Mouse (Mus musculus) neural tube, embryonic 13.5 days (tissue): Measurements from ENCODE around the gene Gm7029. TPM values are rescaled to one million over a fixed set of nuclear protein-coding genes. Genes with fewer than 3 reads are reported as not detected.
"Not testable (repeated sequence)": the region's sequence is repeated elsewhere in the genome, so short reads cannot be mapped to it uniquely, and the experiment has no call there.

Experiments used
- ATAC-seq: fragments of 200-750 bp; cut with Nextera tagmentation; 2 replicates; pipeline ENCODE4 v1.8.0; 2017; ENCODE audit warnings: low read depth, mild to moderate bottlenecking, moderate TSS enrichment, moderate library complexity
- H3K27ac ChIP-seq: fragments of 300-500 bp; sonication (generic); replicated peaks from 2 replicates; pipeline ENCODE4 v1.5.1; 2015; ENCODE audit warnings: moderate library complexity, mild to moderate bottlenecking, inconsistent platforms
- H3K27me3 ChIP-seq: fragments of 300-500 bp; sonication (generic); 2 replicates; pipeline ENCODE4 v1.6.1; 2015; ENCODE audit warnings: mild to moderate bottlenecking, inconsistent platforms
- H3K36me3 ChIP-seq: fragments of 300-500 bp; sonication (generic); 2 replicates; pipeline ENCODE4 v1.6.1; 2015; ENCODE audit warnings: mild to moderate bottlenecking, inconsistent platforms
- H3K4me1 ChIP-seq: fragments of 300-500 bp; sonication (generic); replicated peaks from 2 replicates; pipeline ENCODE4 v1.6.1; 2015; ENCODE audit warnings: inconsistent platforms
- H3K4me2 ChIP-seq: fragments of 300-500 bp; sonication (generic); 2 replicates; pipeline ENCODE4 v1.6.1; 2015; ENCODE audit warnings: inconsistent platforms, mild to moderate bottlenecking, moderate library complexity
- H3K4me3 ChIP-seq: fragments of 300-500 bp; sonication (generic); 2 replicates; pipeline ENCODE4 v1.5.1; 2015; ENCODE audit warnings: mild to moderate bottlenecking, inconsistent platforms
- H3K9ac ChIP-seq: fragments of 300-500 bp; sonication (generic); 2 replicates; pipeline ENCODE4 v1.6.1; 2015; ENCODE audit warnings: moderate library complexity, mild to moderate bottlenecking, inconsistent platforms
- H3K9me3 ChIP-seq: fragments of 300-500 bp; sonication (generic); 2 replicates; pipeline ENCODE4 v1.6.1; 2016; ENCODE audit warnings: inconsistent platforms
- WGBS: fragments of 180-500 bp; shearing (Covaris S2); methylation state at CpG from one replicate; pipeline ENCODE4 v1.1.7; 2015; 5-methylcytosine and 5-hydroxymethylcytosine counted together
- polyA plus RNA-seq: library from polyadenylated mRNA; unstranded; fragments of >200 nt; fragmentation: Nextera tagmentation; extraction: Ambion mirVana; gene quantifications from 2 replicates; pipeline ENCODE4 v1.2.1, GENCODE M21; 2015

The Gm7029 gene
- not detected in 2 replicates for polyA plus RNA-seq

GRCm38 (mm10) chr17:33873537-33873936 lies at the start of gene Gm7029:
Gm7029 (plus strand) TSS chr17:33873837.
- H3K9me3 ChIP-seq, H3K27me3 ChIP-seq, H3K36me3 ChIP-seq, ATAC-seq, H3K4me1 ChIP-seq, H3K27ac ChIP-seq, H3K4me3 ChIP-seq, H3K9ac ChIP-seq, H3K4me2 ChIP-seq: not testable (repeated sequence)
- 78% methylated on average over 4 of the region's 12 CpGs for WGBS

GRCm38 (mm10) chr17:33824084-33824996 lies 49.3 kb upstream of the Gm7029 start, which contains the start of the genes Rps28 and Ndufa7:
Rps28 (minus strand) TSS chr17:33824562.
Ndufa7 (plus strand) TSS chr17:33824572.
- Histone ChIP-seq H3K4me2 (peak within 1 kb of the TSS; percentile 98), H3K4me1 (peaks cover 64% of the 10 kb centered on the region), H3K9ac (peak within 1 kb of the TSS; percentile 88), H3K36me3 (peaks cover 47% of the 10 kb centered on the region), H3K27me3 (no peaks in the 10 kb centered on the region), H3K9me3 (no peaks in the 10 kb centered on the region), H3K4me3 (peak within 1 kb of the TSS; percentile 81), H3K27ac (peak within 1 kb of the TSS; percentile 87)
- under 1% methylated on average over 51 of the region's 51 CpGs for WGBS
- ATAC-seq: peak; percentile 93

- peaks cover 47% of the 10 kb centered on the region for H3K36me3 ChIP-seq
- peaks cover 64% of the 10 kb centered on the region for H3K4me1 ChIP-seq
- not testable (repeated sequence) for H3K9me3 ChIP-seq, ATAC-seq, H3K27me3 ChIP-seq
- H3K4me3 ChIP-seq: peak overlapping the region; percentile 81
- H3K27ac ChIP-seq: peak overlapping the region; percentile 87; the same call in 1 of the 2 replicates
- peak overlapping the region; percentile 88 for H3K9ac ChIP-seq
- H3K4me2 ChIP-seq: peak overlapping the region; percentile 71
- 7% methylated on average over 6 of the region's 6 CpGs for WGBS
Measured at GRCm38 (mm10) chr17:33824997-33825330, 48.7 kb upstream of the Gm7029 start.

- Histone ChIP-seq H3K4me2 (peak overlapping the region; percentile 71), H3K4me3 (peak overlapping the region; percentile 81), H3K9ac (peak overlapping the region; percentile 88), H3K9me3 (no peaks in the 10 kb centered on the region), H3K4me1 (peaks cover 61% of the 10 kb centered on the region), H3K27me3 (no peaks in the 10 kb centered on the region), H3K36me3 (peaks cover 47% of the 10 kb centered on the region), H3K27ac (no peak overlapping the region)
- 87% methylated on average over 8 of the region's 8 CpGs for WGBS
- ATAC-seq: no peak
Measured at GRCm38 (mm10) chr17:33825462-33825861, 48.2 kb upstream of the Gm7029 start.

- Histone ChIP-seq H3K4me3 (no peak overlapping the region), H3K4me2 (no peak overlapping the region), H3K27me3 (no peaks in the 10 kb centered on the region), H3K27ac (no peak overlapping the region), H3K36me3 (peaks cover 46% of the 10 kb centered on the region), H3K9me3 (no peaks in the 10 kb centered on the region), H3K4me1 (peaks cover 53% of the 10 kb centered on the region), H3K9ac (no peak overlapping the region)
- 0% methylated on average over 3 of the region's 3 CpGs for WGBS
- ATAC-seq: no peak
Measured at GRCm38 (mm10) chr17:33826850-33827249, 46.8 kb upstream of the Gm7029 start.

GRCm38 (mm10) chr17:33828892-33829291 lies 44.7 kb upstream of the Gm7029 start:
- no peak for ATAC-seq
- H3K36me3 ChIP-seq: peaks cover 56% of the 10 kb centered on the region
- WGBS: 66% methylated on average over 2 of the region's 2 CpGs

GRCm38 (mm10) chr17:33829561-33829960 lies 44.1 kb upstream of the Gm7029 start:
- peaks cover 63% of the 10 kb centered on the region for H3K36me3 ChIP-seq
- 0 out of 2 replicates have a peak overlapping the region, but pooled peaks have one; percentile 17 for H3K9ac ChIP-seq
- H3K27ac ChIP-seq: peak overlapping the region; percentile 23; the same call in 1 of the 2 replicates
- H3K27me3 ChIP-seq: no peaks in the 10 kb centered on the region
- H3K4me2 ChIP-seq: no peak overlapping the region
- H3K4me3 ChIP-seq: no peak overlapping the region
- ATAC-seq: no peak
- 90% methylated on average over 10 of the region's 10 CpGs for WGBS
- no peaks in the 10 kb centered on the region for H3K9me3 ChIP-seq
- H3K4me1 ChIP-seq: peaks cover 32% of the 10 kb centered on the region

More at GRCm38 (mm10) chr17:33828892-33829291, 44.7 kb upstream of the Gm7029 start:
- no peak overlapping the region for H3K27ac ChIP-seq
- H3K4me3 ChIP-seq: no peak overlapping the region
- H3K4me2 ChIP-seq: no peak overlapping the region
- H3K27me3 ChIP-seq: no peaks in the 10 kb centered on the region
- H3K9me3 ChIP-seq: no peaks in the 10 kb centered on the region
- peaks cover 32% of the 10 kb centered on the region for H3K4me1 ChIP-seq
- H3K9ac ChIP-seq: peak overlapping the region; percentile 17; the same call in 1 of the 2 replicates

GRCm38 (mm10) chr17:33842966-33843795 lies 30.5 kb upstream of the Gm7029 start, which contains the start of gene Cd320:
Cd320 (plus strand) TSS chr17:33843091.
- Histone ChIP-seq H3K27ac (peak within 1 kb of the TSS; percentile 82), H3K9ac (peak within 1 kb of the TSS; percentile 81), H3K36me3 (peaks cover 32% of the 10 kb centered on the region), H3K4me2 (peak within 1 kb of the TSS; percentile 96), H3K4me1 (peaks cover 22% of the 10 kb centered on the region), H3K9me3 (no peaks in the 10 kb centered on the region), H3K4me3 (peak within 1 kb of the TSS; percentile 89), H3K27me3 (no peaks in the 10 kb centered on the region)
- WGBS: under 1% methylated on average over 45 of the region's 45 CpGs
- peak; percentile 96 for ATAC-seq

- Histone ChIP-seq H3K9ac (peak overlapping the region; percentile 81), H3K36me3 (peaks cover 32% of the 10 kb centered on the region), H3K4me1 (peaks cover 22% of the 10 kb centered on the region), H3K4me3 (peak overlapping the region; percentile 89), H3K9me3 (no peaks in the 10 kb centered on the region), H3K4me2 (peak overlapping the region; percentile 96), H3K27me3 (no peaks in the 10 kb centered on the region), H3K27ac (no peak overlapping the region)
- 55% methylated on average over 1 of the region's 1 CpGs for WGBS
- no peak for ATAC-seq
Measured at GRCm38 (mm10) chr17:33844196-33844595, 29.4 kb upstream of the Gm7029 start.

GRCm38 (mm10) chr17:33848139-33848538 lies 25.5 kb upstream of the Gm7029 start:
- Histone ChIP-seq H3K27ac (no peak overlapping the region), H3K27me3 (no peaks in the 10 kb centered on the region), H3K4me2 (no peak overlapping the region), H3K36me3 (peaks cover 30% of the 10 kb centered on the region), H3K9me3 (no peaks in the 10 kb centered on the region), H3K4me3 (no peak overlapping the region), H3K9ac (no peak overlapping the region), H3K4me1 (peaks cover 22% of the 10 kb centered on the region)
- 88% methylated on average over 8 of the region's 8 CpGs for WGBS
- ATAC-seq: no peak

GRCm38 (mm10) chr17:33851331-33851730 lies 22.3 kb upstream of the Gm7029 start:
- H3K4me2 ChIP-seq: no peak overlapping the region
- no peak overlapping the region for H3K4me3 ChIP-seq
- no peak overlapping the region for H3K9ac ChIP-seq
- H3K27me3 ChIP-seq: no peaks in the 10 kb centered on the region
- peaks cover 30% of the 10 kb centered on the region for H3K36me3 ChIP-seq
- WGBS: 86% methylated on average over 1 of the region's 1 CpGs
- no peaks in the 10 kb centered on the region for H3K9me3 ChIP-seq
- H3K27ac ChIP-seq: no peak overlapping the region
- ATAC-seq: no peak
- H3K4me1 ChIP-seq: no peaks in the 10 kb centered on the region

- 55% methylated on average over 4 of the region's 4 CpGs for WGBS
- Histone ChIP-seq H3K4me1 (no peaks in the 10 kb centered on the region), H3K4me3 (no peak overlapping the region), H3K36me3 (no peaks in the 10 kb centered on the region), H3K4me2 (no peak overlapping the region), H3K27ac (no peak overlapping the region), H3K9me3 (no peaks in the 10 kb centered on the region), H3K27me3 (no peaks in the 10 kb centered on the region), H3K9ac (no peak overlapping the region)
- ATAC-seq: no peak
Measured at GRCm38 (mm10) chr17:33857816-33858215, 15.8 kb upstream of the Gm7029 start.
